Mouse (Mus musculus): ENCODE measurements around the gene Gdi2. TPM values are rescaled to one million over a fixed set of nuclear protein-coding genes. Genes with fewer than 3 reads are reported as not detected.
"Not testable (repeated sequence)": the region's sequence is repeated elsewhere in the genome, so short reads cannot be mapped to it uniquely, and the experiment has no call there.

Gene Gdi2
- 414 and 419 TPM in 2 replicates for polyA plus RNA-seq (2015; fragmentation: Nextera tagmentation; extraction: Ambion mirVana)

DNA sequence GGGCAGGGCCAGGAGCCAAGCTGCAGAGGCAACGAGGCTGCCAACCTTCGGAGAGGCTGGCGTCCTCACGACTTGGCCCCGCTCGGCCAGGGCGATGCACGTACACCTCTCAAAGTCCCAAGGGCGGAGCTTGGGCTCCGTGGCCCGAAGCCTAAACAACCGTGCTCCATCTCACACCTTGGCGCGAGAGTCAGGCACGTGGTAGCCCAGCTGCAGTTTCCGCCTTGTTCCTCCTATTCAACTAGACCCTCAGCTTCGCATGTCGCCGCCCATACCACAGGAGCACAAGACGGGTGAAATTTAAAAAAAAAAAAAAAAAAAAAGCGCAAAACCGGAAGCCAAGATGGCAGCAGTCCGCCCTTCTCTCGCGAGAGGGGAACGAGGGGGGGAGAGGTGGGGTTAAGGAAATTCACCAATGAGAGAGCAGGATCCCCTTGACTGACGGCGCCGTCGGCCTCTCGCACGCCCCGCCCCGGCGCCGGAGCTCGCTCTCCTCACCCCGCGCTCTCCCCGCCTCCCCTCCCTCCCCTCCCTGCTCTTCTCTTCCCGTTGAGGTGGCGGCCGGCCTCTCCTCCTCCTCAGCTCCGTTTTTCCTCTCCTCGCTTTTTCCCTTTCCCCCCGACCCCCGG, at the start of gene Gdi2:
Gene Gdi2, plus strand, starts transcription at position 470 of the 629 bp plus-strand sequence.
- WGBS, result under 1% methylated on average over 40 of the region's 47 CpGs
- peak within 1 kb of the TSS; percentile 75 for H3K4me2 ChIP-seq (ENCODE audit: low read length)
- ATAC-seq, result peak; percentile 98

GRCm38 (mm10) chr13:3495526-3495925, 42.3 kb upstream of the Gdi2 start:
- H3K4me3 ChIP-seq (ENCODE audit: low read length), result no peak overlapping the region
- WGBS, result 97% methylated on average over 4 of the region's 4 CpGs
- no peak overlapping the region for H3K4me2 ChIP-seq (ENCODE audit: low read length)
- ATAC-seq, result no peak
- no peak overlapping the region for H3K9ac ChIP-seq (ENCODE audit: low read depth, low read length)
- no peak overlapping the region for H3K27ac ChIP-seq (ENCODE audit: low read depth, low read length)
- no peaks in the 10 kb centered on the region for H3K9me3 ChIP-seq (ENCODE audit: control insufficient read depth, low read length)
- H3K36me3 ChIP-seq (ENCODE audit: control insufficient read depth, insufficient read depth, low read length), result no peaks in the 10 kb centered on the region
- H3K27me3 ChIP-seq (replicated peaks; ENCODE audit: control insufficient read depth, insufficient read depth, low read length), result no peaks in the 10 kb centered on the region
- no peaks in the 10 kb centered on the region for H3K4me1 ChIP-seq (ENCODE audit: control insufficient read depth, insufficient read depth, low read depth, low read length)

More for the DNA sequence above, at the start of gene Gdi2:
- Histone ChIP-seq H3K9ac (ENCODE audit: low read depth, low read length) (peak within 1 kb of the TSS; percentile 99), H3K9me3 (ENCODE audit: control insufficient read depth, low read length) (no peaks in the 10 kb centered on the region; the same call in 1 of the 2 replicates), H3K4me1 (ENCODE audit: control insufficient read depth, insufficient read depth, low read depth, low read length) (peaks cover 22% of the 10 kb centered on the region), H3K27ac (ENCODE audit: low read depth, low read length) (peak within 1 kb of the TSS; percentile 99), H3K4me3 (ENCODE audit: low read length) (peak within 1 kb of the TSS; percentile 97), H3K36me3 (ENCODE audit: control insufficient read depth, insufficient read depth, low read length) (no peaks in the 10 kb centered on the region), H3K27me3 (replicated peaks; ENCODE audit: control insufficient read depth, insufficient read depth, low read length) (no peaks in the 10 kb centered on the region)

GRCm38 (mm10) chr13:3501014-3501413, 36.8 kb upstream of the Gdi2 start:
- not testable (repeated sequence) for H3K27ac ChIP-seq (ENCODE audit: low read depth, low read length); H3K4me3 ChIP-seq (ENCODE audit: low read length); H3K36me3 ChIP-seq (ENCODE audit: control insufficient read depth, insufficient read depth, low read length); H3K4me1 ChIP-seq (ENCODE audit: control insufficient read depth, insufficient read depth, low read depth, low read length); H3K27me3 ChIP-seq (replicated peaks; ENCODE audit: control insufficient read depth, insufficient read depth, low read length); H3K9me3 ChIP-seq (ENCODE audit: control insufficient read depth, low read length); H3K4me2 ChIP-seq (ENCODE audit: low read length); H3K9ac ChIP-seq (ENCODE audit: low read depth, low read length)
- WGBS, result 81% methylated on average over 6 of the region's 6 CpGs
- ATAC-seq, result 0 out of 2 replicates have a peak, but pooled peaks have one; percentile 17

DNA sequence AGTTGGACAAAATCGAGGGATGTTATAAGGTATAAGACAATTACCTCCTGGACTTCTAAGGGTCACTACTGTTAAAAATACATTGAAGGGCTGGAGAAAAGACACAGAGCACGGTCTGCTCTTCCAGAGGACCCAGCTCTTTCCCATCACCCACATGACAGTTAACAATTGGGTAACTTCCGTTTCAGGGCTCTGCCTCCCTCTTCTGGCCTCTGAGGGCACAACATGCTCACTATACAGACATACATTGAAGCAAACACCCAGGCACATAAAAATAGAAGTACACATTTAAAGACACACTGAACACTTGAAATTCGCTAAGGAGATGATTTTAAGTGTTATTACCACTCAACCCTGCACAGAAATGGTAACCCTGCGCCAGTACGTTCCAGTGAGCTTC, 22.5 kb upstream of the Gdi2 start:
- H3K36me3 ChIP-seq (ENCODE audit: control insufficient read depth, insufficient read depth, low read length); H3K4me3 ChIP-seq (ENCODE audit: low read length); H3K27ac ChIP-seq (ENCODE audit: low read depth, low read length); ATAC-seq; H3K9me3 ChIP-seq (ENCODE audit: control insufficient read depth, low read length); H3K4me1 ChIP-seq (ENCODE audit: control insufficient read depth, insufficient read depth, low read depth, low read length); H3K27me3 ChIP-seq (replicated peaks; ENCODE audit: control insufficient read depth, insufficient read depth, low read length); H3K4me2 ChIP-seq (ENCODE audit: low read length); H3K9ac ChIP-seq (ENCODE audit: low read depth, low read length): not testable (repeated sequence)
- WGBS, result 77% methylated on average over 6 of the region's 6 CpGs

GRCm38 (mm10) chr13:3519357-3519756, 18.5 kb upstream of the Gdi2 start:
- not testable (repeated sequence) for H3K36me3 ChIP-seq (ENCODE audit: control insufficient read depth, insufficient read depth, low read length); H3K4me2 ChIP-seq (ENCODE audit: low read length); H3K9ac ChIP-seq (ENCODE audit: low read depth, low read length); H3K4me1 ChIP-seq (ENCODE audit: control insufficient read depth, insufficient read depth, low read depth, low read length); ATAC-seq; H3K4me3 ChIP-seq (ENCODE audit: low read length); H3K9me3 ChIP-seq (ENCODE audit: control insufficient read depth, low read length); H3K27ac ChIP-seq (ENCODE audit: low read depth, low read length); H3K27me3 ChIP-seq (replicated peaks; ENCODE audit: control insufficient read depth, insufficient read depth, low read length)
- 76% methylated on average over 3 of the region's 4 CpGs for WGBS

- not testable (repeated sequence) for H3K4me2 ChIP-seq (ENCODE audit: low read length); H3K27ac ChIP-seq (ENCODE audit: low read depth, low read length); H3K9ac ChIP-seq (ENCODE audit: low read depth, low read length); H3K4me3 ChIP-seq (ENCODE audit: low read length); ATAC-seq; H3K4me1 ChIP-seq (ENCODE audit: control insufficient read depth, insufficient read depth, low read depth, low read length); H3K36me3 ChIP-seq (ENCODE audit: control insufficient read depth, insufficient read depth, low read length); H3K27me3 ChIP-seq (replicated peaks; ENCODE audit: control insufficient read depth, insufficient read depth, low read length); H3K9me3 ChIP-seq (ENCODE audit: control insufficient read depth, low read length)
- 32% methylated on average over 1 of the region's 1 CpGs for WGBS
Observed at GRCm38 (mm10) chr13:3519994-3520393, 17.9 kb upstream of the Gdi2 start.

- H3K4me1 ChIP-seq (ENCODE audit: control insufficient read depth, insufficient read depth, low read depth, low read length), result no peaks in the 10 kb centered on the region
- H3K27me3 ChIP-seq (replicated peaks; ENCODE audit: control insufficient read depth, insufficient read depth, low read length), result no peaks in the 10 kb centered on the region
- WGBS, result 38% methylated on average over 6 of the region's 6 CpGs
- no peak overlapping the region for H3K4me3 ChIP-seq (ENCODE audit: low read length)
- no peak overlapping the region for H3K27ac ChIP-seq (ENCODE audit: low read depth, low read length)
- no peaks in the 10 kb centered on the region for H3K36me3 ChIP-seq (ENCODE audit: control insufficient read depth, insufficient read depth, low read length)
- H3K9me3 ChIP-seq (ENCODE audit: control insufficient read depth, low read length), result no peaks in the 10 kb centered on the region
- 0 out of 2 replicates have a peak overlapping the region, but pooled peaks have one; percentile 12 for H3K4me2 ChIP-seq (ENCODE audit: low read length)
- H3K9ac ChIP-seq (ENCODE audit: low read depth, low read length), result no peak overlapping the region
- ATAC-seq, result peak; percentile 76
Observed at GRCm38 (mm10) chr13:3523459-3523858, 14.4 kb upstream of the Gdi2 start.

- ATAC-seq, result 0 out of 2 replicates have a peak, but pooled peaks have one; percentile 20
- 80% methylated on average over 1 of the region's 1 CpGs for WGBS
- Histone ChIP-seq H3K27ac (ENCODE audit: low read depth, low read length) (no peak overlapping the region), H3K9me3 (ENCODE audit: control insufficient read depth, low read length) (no peaks in the 10 kb centered on the region), H3K9ac (ENCODE audit: low read depth, low read length) (no peak overlapping the region), H3K4me1 (ENCODE audit: control insufficient read depth, insufficient read depth, low read depth, low read length) (no peaks in the 10 kb centered on the region), H3K4me3 (ENCODE audit: low read length) (no peak overlapping the region), H3K36me3 (ENCODE audit: control insufficient read depth, insufficient read depth, low read length) (no peaks in the 10 kb centered on the region), H3K27me3 (replicated peaks; ENCODE audit: control insufficient read depth, insufficient read depth, low read length) (no peaks in the 10 kb centered on the region), H3K4me2 (ENCODE audit: low read length) (no peak overlapping the region)
Observed at GRCm38 (mm10) chr13:3523946-3524345, 13.9 kb upstream of the Gdi2 start.

- Histone ChIP-seq H3K9me3 (ENCODE audit: control insufficient read depth, low read length) (no peaks in the 10 kb centered on the region), H3K27me3 (replicated peaks; ENCODE audit: control insufficient read depth, insufficient read depth, low read length) (no peaks in the 10 kb centered on the region), H3K4me2 (ENCODE audit: low read length) (no peak overlapping the region), H3K4me3 (ENCODE audit: low read length) (no peak overlapping the region), H3K27ac (ENCODE audit: low read depth, low read length) (no peak overlapping the region), H3K9ac (ENCODE audit: low read depth, low read length) (no peak overlapping the region), H3K4me1 (ENCODE audit: control insufficient read depth, insufficient read depth, low read depth, low read length) (no peaks in the 10 kb centered on the region), H3K36me3 (ENCODE audit: control insufficient read depth, insufficient read depth, low read length) (no peaks in the 10 kb centered on the region)
- 55% methylated on average over 4 of the region's 4 CpGs for WGBS
- 0 out of 2 replicates have a peak, but pooled peaks have one; percentile 34 for ATAC-seq
Observed at GRCm38 (mm10) chr13:3525611-3526051, 12.2 kb upstream of the Gdi2 start.

Measured in hindbrain, embryonic 16.5 days (tissue).